Mouse (Mus musculus) liver, embryonic 16.5 days (tissue): Measurements from ENCODE around the gene 2200002J24Rik. TPM values are rescaled to one million over a fixed set of nuclear protein-coding genes. Genes with fewer than 3 reads are reported as not detected.
"Not testable (repeated sequence)": the region's sequence is repeated elsewhere in the genome, so short reads cannot be mapped to it uniquely, and the experiment has no call there.

Experiments used
- ATAC-seq: fragments of 200-750 bp; cut with Nextera tagmentation; 2 replicates; pipeline ENCODE4 v1.8.0; 2017; ENCODE audit warnings: low read depth, mild to moderate bottlenecking, moderate number of reproducible peaks, moderate library complexity
- H3K27ac ChIP-seq: fragments of 300-500 bp; sonication (generic); 2 replicates; pipeline ENCODE4 v1.5.1; 2014; ENCODE audit warnings: mild to moderate bottlenecking, low read length
- H3K27me3 ChIP-seq: fragments of 300-500 bp; sonication (generic); 2 replicates; pipeline ENCODE4 v1.6.1; 2014; ENCODE audit warnings: low read depth, low read length, mixed read lengths; ENCODE audit not compliant: control insufficient read depth, insufficient read depth
- H3K36me3 ChIP-seq: fragments of 300-500 bp; sonication (generic); 2 replicates; pipeline ENCODE4 v1.6.1; 2014; ENCODE audit warnings: mild to moderate bottlenecking; ENCODE audit not compliant: control insufficient read depth, insufficient read depth
- H3K4me1 ChIP-seq: fragments of 300-500 bp; sonication (generic); 2 replicates; pipeline ENCODE4 v1.6.1; 2014; ENCODE audit warnings: low read depth, low read length, mixed read lengths; ENCODE audit not compliant: control insufficient read depth
- H3K4me2 ChIP-seq: fragments of 300-500 bp; sonication (generic); 2 replicates; pipeline ENCODE4 v1.6.1; 2014; ENCODE audit warnings: low read depth, low read length, mixed read lengths
- H3K4me3 ChIP-seq: fragments of 300-500 bp; sonication (generic); 2 replicates; pipeline ENCODE4 v1.5.1; 2014; ENCODE audit warnings: low read depth, mild to moderate bottlenecking, low read length
- H3K9ac ChIP-seq: fragments of 300-500 bp; sonication (generic); 2 replicates; pipeline ENCODE4 v1.6.1; 2014; ENCODE audit warnings: low read depth, low read length
- H3K9me3 ChIP-seq: fragments of 300-500 bp; sonication (generic); replicated peaks from 2 replicates; pipeline ENCODE4 v1.6.1; 2016; ENCODE audit warnings: low read length; ENCODE audit not compliant: control insufficient read depth
- WGBS: fragments of 180-500 bp; shearing (Covaris S2); extraction: QIAGEN DNeasy Blood & Tissue Kit; methylation state at CpG from one replicate; pipeline ENCODE4 v1.1.7; 2014; ENCODE audit not compliant: insufficient replicate concordance; 5-methylcytosine and 5-hydroxymethylcytosine counted together
- polyA plus RNA-seq: library from polyadenylated mRNA; unstranded; fragments of >200 nt; fragmentation: Nextera tagmentation; extraction: Ambion mirVana; gene quantifications from 2 replicates; pipeline ENCODE4 v1.2.1, GENCODE M21; 2015

Gene 2200002J24Rik
- polyA plus RNA-seq, 1 experiment from 2014 or later: 0.90 TPM

DNA sequence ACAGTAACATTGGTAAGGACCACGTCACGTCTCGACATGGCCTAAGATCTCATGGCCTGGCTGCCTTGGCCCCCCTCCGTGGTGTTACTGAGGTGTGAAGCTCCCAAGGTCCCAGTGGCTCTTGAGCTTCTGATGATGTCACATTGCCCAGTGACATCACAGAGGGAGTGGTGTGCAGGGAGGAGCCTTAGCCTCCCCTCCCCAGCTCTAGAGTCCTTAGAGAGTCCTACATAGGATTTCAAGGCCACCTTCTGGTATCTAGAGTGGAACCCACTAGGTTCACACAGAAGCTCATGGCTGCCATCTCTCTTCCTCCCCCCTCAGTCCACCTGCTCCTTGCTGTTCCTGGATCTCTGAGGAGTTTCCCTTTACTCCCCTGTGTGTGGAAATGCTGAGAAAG lies 44.9 kb downstream of the 2200002J24Rik start, which contains the start of gene Gapdhs:
Gene Gapdhs (minus strand): TSS at position 65 of the 400 bp plus-strand sequence.
- not testable (repeated sequence) for H3K36me3 ChIP-seq, H3K4me2 ChIP-seq, H3K4me3 ChIP-seq, H3K27me3 ChIP-seq, H3K4me1 ChIP-seq, ATAC-seq, H3K9ac ChIP-seq, H3K9me3 ChIP-seq, H3K27ac ChIP-seq
- WGBS: no CpG with 5 or more reads among the region's 4 CpGs

DNA sequence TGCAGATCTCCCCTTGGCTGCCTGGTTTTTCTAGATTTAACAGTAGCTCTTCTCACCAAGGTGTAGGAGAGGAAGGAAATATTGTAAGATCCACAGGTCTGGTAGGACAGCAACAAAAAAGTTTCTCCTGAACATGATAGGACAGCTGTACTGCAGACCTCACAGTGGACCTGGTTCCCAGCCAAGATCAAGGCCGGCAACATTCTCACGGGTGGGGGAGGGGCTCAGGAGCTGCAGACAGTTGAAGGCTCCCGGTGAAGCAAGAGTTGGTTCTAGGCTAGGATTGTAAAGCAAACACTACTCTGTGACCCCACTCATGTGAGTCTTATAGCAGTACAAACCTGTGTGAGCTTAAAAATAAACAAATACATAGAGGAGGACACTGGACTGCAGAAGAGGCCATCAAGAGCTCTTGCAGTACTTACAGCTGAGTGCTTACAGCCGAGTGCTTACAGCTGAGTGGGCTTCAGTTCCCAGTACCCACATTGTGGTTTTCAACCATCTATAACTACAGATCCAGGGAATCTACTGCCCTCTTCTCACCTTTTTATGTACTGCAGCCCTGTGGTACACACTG lies 45.4 kb downstream of the 2200002J24Rik start:
- H3K4me3 ChIP-seq: no peak overlapping the region
- H3K4me2 ChIP-seq: no peak overlapping the region
- no peaks in the 10 kb centered on the region for H3K36me3 ChIP-seq
- WGBS: 43% methylated on average over 4 of the region's 4 CpGs
- no peak overlapping the region for H3K9ac ChIP-seq
- no peak overlapping the region for H3K27ac ChIP-seq
- H3K9me3 ChIP-seq: no peaks in the 10 kb centered on the region
- no peaks in the 10 kb centered on the region for H3K27me3 ChIP-seq
- no peaks in the 10 kb centered on the region for H3K4me1 ChIP-seq
- peak; percentile 62 for ATAC-seq

DNA sequence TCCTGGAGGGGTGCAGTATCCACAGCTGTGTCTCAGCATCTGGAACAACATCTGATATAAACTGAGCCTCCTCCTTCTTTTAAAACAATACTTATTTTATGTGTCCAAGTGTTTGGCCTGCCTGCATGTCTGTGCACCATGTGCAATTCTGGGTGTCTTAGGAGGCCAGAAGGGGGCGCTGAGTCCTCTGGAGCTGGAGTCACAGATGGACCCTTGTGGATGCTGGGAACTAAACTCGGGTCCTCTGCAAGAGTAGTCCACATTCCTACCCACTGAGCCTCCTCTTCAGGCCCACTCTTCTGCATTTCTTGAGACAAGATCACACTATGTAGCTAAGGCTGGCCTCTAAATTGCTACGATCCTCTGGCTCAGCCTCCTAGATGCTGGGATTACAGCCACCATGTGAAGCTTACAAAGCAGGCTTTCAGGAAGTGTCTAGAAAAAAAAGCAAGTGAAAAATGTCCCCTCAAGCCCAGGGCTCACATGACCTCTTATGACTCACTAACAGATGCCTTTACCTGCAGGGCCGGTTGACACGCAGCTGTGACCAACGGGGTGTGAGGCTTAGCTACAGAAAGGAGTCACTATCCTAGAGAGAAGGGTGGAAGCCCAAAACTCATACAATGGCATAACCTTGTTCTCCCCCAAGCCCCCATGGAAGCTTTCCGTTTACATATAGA lies 48.9 kb downstream of the 2200002J24Rik start:
- no peak overlapping the region for H3K4me3 ChIP-seq
- no peaks in the 10 kb centered on the region for H3K27me3 ChIP-seq
- no peak overlapping the region for H3K9ac ChIP-seq
- WGBS: 72% methylated on average over 7 of the region's 7 CpGs
- H3K36me3 ChIP-seq: no peaks in the 10 kb centered on the region
- no peak overlapping the region for H3K4me2 ChIP-seq
- ATAC-seq: no peak
- H3K27ac ChIP-seq: no peak overlapping the region
- no peaks in the 10 kb centered on the region for H3K4me1 ChIP-seq
- no peaks in the 10 kb centered on the region for H3K9me3 ChIP-seq

Other genes with a start within 250 kb of the 2200002J24Rik start
- gene Kirrel2, start 241.2 kb upstream of the 2200002J24Rik start, polyA plus RNA-seq: 0.12 and 0.23 TPM in 2 replicates
- 0.09 and 0.19 TPM in 2 replicates for gene Nphs1, start 240.6 kb upstream of the 2200002J24Rik start, polyA plus RNA-seq
- gene Prodh2, start 205.3 kb upstream of the 2200002J24Rik start, polyA plus RNA-seq: 79.3 and 85.2 TPM in 2 replicates
- 1.8 and 2.6 TPM in 2 replicates for gene Arhgap33, start 163.9 kb upstream of the 2200002J24Rik start, polyA plus RNA-seq
- 5.3 and 6.9 TPM in 2 replicates for gene Hspb6, start 146.7 kb upstream of the 2200002J24Rik start, polyA plus RNA-seq
- gene Proser3, start 146.6 kb upstream of the 2200002J24Rik start, polyA plus RNA-seq: 2.7 and 3.0 TPM in 2 replicates
- gene Lin37, start 139.1 kb upstream of the 2200002J24Rik start, polyA plus RNA-seq: 22.7 and 23.7 TPM in 2 replicates
- 31.5 and 32.6 TPM in 2 replicates for gene U2af1l4, start 135.6 kb upstream of the 2200002J24Rik start, polyA plus RNA-seq
- gene Gm49396, start 135.6 kb upstream of the 2200002J24Rik start, polyA plus RNA-seq: 3.8 and 4.1 TPM in 2 replicates
- gene Psenen, start 135.3 kb upstream of the 2200002J24Rik start, polyA plus RNA-seq: 65.0 and 70.1 TPM in 2 replicates
- gene Igflr1, start 133.5 kb upstream of the 2200002J24Rik start, polyA plus RNA-seq: 2.1 and 2.2 TPM in 2 replicates
- gene Kmt2b, start 110.2 kb upstream of the 2200002J24Rik start, polyA plus RNA-seq: 2.7 and 3.5 TPM in 2 replicates
- 0.21 and 0.34 TPM in 2 replicates for gene Zbtb32, start 100.0 kb upstream of the 2200002J24Rik start, polyA plus RNA-seq
- gene Upk1a, start 86.1 kb upstream of the 2200002J24Rik start, polyA plus RNA-seq: 0.08 and 0.09 TPM in 2 replicates
- 566 and 597 TPM in 2 replicates for gene Cox6b1, start 72.8 kb upstream of the 2200002J24Rik start, polyA plus RNA-seq
- not detected in 2 replicates for gene Etv2, start 63.1 kb upstream of the 2200002J24Rik start, polyA plus RNA-seq
- 41.9 and 43.4 TPM in 2 replicates for gene Rbm42, start 48.6 kb upstream of the 2200002J24Rik start, polyA plus RNA-seq
- 28.5 and 31.8 TPM in 2 replicates for gene Haus5, start 33.9 kb upstream of the 2200002J24Rik start, polyA plus RNA-seq
- not detected in 2 replicates for gene Pmis2, start 27.3 kb upstream of the 2200002J24Rik start, polyA plus RNA-seq
- gene Atp4a, start 13.3 kb downstream of the 2200002J24Rik start, polyA plus RNA-seq: 4.1 and 4.4 TPM in 2 replicates
- gene Tmem147, start 30.6 kb downstream of the 2200002J24Rik start, polyA plus RNA-seq: 94.1 and 96.0 TPM in 2 replicates
- 0.14 TPM in 1 of 2 replicates, not detected in the other for gene Gapdhs, start 44.8 kb downstream of the 2200002J24Rik start, polyA plus RNA-seq
- gene Sbsn, start 52.5 kb downstream of the 2200002J24Rik start, polyA plus RNA-seq: 0.05 and 0.20 TPM in 2 replicates
- gene Dmkn, start 64.8 kb downstream of the 2200002J24Rik start, polyA plus RNA-seq: 0.36 and 0.40 TPM in 2 replicates
- gene Krtdap, start 89.0 kb downstream of the 2200002J24Rik start, polyA plus RNA-seq: 0.22 TPM in 1 of 2 replicates, not detected in the other
- gene Ffar2, start 124.8 kb downstream of the 2200002J24Rik start, polyA plus RNA-seq: 0.90 and 1.1 TPM in 2 replicates
- not detected in 2 replicates for gene Ffar3, start 157.3 kb downstream of the 2200002J24Rik start, polyA plus RNA-seq
- not detected in 2 replicates for gene Ffar1, start 162.6 kb downstream of the 2200002J24Rik start, polyA plus RNA-seq
- gene Cd22, start 181.4 kb downstream of the 2200002J24Rik start, polyA plus RNA-seq: 0.74 and 1.4 TPM in 2 replicates
- 0.16 and 0.27 TPM in 2 replicates for gene Mag, start 215.9 kb downstream of the 2200002J24Rik start, polyA plus RNA-seq
- gene Hamp2, start 225.8 kb downstream of the 2200002J24Rik start, polyA plus RNA-seq: not detected in 2 replicates
- gene Hamp, start 245.1 kb downstream of the 2200002J24Rik start, polyA plus RNA-seq: 10.4 and 17.5 TPM in 2 replicates